Mouse (Mus musculus) megakaryocyte-erythroid progenitor cell, adult 5-6 weeks (primary cell): ENCODE measurements around the gene Cda. TPM values are rescaled to one million over a fixed set of nuclear protein-coding genes. Genes with fewer than 3 reads are reported as not detected.

Experiments used
- ATAC-seq: replicated peaks from 2 replicates; pipeline ENCODE4 v1.8.0; 2016; ENCODE audit warnings: mild to moderate bottlenecking, inconsistent platforms; ENCODE audit not compliant: severe bottlenecking, poor library complexity, low FRiP score, low TSS enrichment
- total RNA-seq, 2 experiments: library from RNA; stranded (forward) in 1 of 2; stranded (reverse) in 1 of 2; fragments of 200-1000, 215-1000 nt in 1 of 2; fragments of >200 nt in 1 of 2; fragmentation: Nextera tagmentation in 1 of 2; gene quantifications; 2 replicates each; pipeline ENCODE4 v1.2.3; 2014 to 2017

The Cda gene
- total RNA-seq, 2 experiments from 2014 or later: 2.6 TPM; not detected in 1

GRCm38 (mm10) chr4:138370996-138371516, 3.3 kb upstream of the Cda start:
- no peak for ATAC-seq

DNA sequence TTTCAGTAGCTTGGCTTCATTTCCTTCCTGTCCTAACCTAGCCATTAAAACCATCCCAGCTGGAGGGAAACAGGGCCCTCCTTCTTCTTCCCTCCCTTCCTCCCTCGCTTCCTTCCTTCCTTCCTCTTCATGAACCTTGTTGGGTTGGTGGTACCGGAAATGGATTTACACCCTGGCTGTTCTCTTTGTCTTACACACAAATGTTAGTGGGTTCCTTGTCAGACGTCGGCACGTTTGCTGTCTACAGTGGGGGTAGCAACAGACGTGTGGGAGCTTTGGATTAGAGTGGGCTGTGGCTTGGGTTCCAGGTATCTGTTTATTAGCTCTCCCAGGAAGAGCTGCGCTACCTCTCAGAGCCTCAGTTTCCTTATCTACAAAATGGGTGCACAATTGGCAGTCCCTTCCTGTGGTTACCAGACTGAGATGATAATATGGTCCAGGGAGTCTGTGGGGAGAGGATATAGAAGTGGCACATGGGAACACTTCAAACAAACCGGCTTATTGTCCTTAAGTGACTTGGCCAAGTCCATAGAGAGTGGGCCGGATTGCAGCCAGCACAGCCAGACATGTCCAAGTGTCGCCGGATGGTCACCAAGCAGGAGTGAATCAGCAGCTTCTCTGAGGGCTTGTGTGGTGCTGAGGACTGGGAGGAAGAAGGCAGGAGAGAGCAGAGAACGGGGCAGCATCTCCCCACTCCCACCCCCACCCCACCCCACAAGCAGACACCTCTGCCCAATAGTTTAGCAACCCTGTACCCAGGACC, 887 bp upstream of the Cda start:
- ATAC-seq: peak; percentile 31; the same call in 1 of the 2 replicates

DNA sequence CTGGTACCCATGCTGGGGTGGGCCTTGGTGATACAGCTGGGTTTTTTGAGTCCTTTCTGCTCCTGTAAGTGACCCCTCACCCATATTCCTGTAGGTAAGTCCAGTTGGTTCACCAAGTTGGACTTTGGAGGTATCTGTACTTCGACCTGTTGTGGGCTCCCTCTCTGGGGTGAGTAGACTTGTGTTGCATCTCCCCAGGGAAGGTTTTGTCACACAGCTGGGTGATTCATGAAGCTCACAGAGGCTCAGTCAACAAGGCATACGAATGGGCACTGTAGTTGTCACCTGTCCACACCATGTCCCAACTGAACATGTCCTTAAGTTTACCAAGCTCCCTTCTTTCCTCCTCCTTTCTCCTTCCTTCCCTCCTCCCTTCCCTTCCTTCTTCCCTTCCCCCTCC, 1.2 kb downstream of the Cda start:
- ATAC-seq: no peak

DNA sequence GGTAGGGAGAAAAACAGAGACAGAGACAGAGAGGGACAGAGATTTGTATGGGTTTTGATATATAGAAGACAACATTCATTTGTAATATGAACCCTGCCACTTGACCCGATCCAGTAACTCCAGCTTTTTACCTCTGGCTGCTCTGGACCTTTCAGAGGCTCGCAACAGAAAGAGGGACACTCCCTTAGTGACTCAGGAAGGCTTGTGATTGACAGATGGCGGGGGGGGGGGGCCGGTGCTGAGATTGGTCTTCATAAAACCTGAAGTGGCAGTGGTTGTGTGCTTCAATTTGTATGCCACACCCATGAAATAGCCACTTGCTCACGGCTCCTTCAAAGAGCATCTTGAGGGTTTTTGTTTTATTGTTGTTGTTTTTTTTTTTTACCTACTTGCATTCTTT, 4.3 kb downstream of the Cda start:
- ATAC-seq: no peak

GRCm38 (mm10) chr4:138362883-138363282, 4.9 kb downstream of the Cda start:
- no peak for ATAC-seq

DNA sequence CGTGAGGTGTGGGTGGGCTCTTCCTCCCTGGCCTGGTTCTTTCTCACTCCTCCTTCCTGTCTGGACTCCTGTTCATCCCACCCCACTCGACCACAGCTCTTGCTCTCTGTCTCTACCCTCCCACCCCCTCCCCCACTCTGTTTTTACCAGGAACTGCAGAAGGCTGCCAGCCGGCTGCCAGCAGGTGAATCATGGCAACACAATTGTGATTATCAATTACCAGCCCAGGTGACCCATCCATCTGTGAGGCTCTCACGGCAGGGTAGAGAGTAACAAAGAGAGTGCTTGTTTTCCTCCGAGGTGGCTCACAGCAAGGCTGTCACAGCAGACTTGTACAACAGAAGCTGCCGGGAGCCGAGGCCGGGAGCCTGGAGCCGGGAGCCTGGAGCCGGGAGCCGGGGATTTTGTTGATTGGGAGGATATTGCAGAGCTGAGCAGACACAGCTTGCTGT, 6.4 kb downstream of the Cda start:
- no peak for ATAC-seq

DNA sequence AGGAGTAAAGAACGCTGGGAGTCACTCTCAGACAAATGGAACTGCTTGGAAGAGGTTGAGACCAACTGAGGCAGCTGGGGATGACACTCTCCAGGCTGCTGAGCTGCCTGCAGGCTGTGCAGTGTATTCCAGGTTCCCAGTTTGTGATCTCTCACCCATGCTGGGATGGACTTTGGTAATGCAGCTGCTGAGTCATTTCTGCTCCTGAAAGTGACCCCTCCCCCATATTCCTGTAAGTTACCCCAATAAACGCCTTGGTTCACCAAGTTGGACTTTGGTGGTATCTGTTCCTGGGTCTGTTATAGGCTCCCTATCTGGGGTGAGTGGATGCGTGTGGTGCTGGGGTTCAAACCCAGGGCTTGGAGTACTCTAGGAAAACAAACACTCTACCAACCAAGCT, 9.6 kb downstream of the Cda start:
- no peak for ATAC-seq

DNA sequence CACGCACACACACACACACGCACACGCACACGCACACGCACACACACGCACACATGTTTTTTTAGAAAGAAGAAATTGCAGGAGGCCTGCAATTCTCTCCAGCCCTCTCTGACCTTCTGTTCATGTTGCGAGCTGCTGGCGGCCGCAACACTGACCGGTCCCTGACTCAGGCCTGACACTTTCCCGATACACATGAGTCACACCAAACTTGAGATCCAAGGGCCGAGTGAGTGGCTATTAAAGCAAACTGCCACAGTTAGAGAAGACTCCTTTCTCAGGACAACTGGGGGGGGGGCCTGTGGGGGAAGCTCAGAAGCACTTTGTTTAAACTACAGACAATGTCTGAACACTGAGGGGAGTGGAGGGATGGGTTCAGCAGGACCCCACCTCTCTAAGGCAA, 11.2 kb downstream of the Cda start:
- ATAC-seq: no peak

DNA sequence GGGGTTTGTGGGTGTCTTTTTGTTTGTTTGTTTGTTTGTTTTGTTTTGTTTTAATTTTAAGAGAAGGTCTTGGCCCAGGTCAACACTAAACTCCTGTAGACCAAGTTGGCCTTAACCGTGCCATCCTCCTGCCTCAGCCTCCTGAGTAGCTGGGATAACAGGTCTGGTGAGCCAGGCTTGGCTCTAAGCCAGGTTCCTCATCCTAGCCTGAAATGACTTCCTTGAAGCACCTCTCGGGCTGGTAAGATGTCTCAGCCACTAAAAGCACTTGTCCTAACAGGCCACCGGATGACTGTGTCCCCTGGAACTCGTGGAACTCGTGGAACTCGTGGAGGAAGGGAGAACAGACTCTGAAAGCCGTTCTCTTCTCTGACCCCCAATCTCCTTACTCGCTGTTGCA, 11.7 kb downstream of the Cda start:
- no peak for ATAC-seq

- no peak for ATAC-seq
These were observed 12.3 kb downstream of the Cda start for GRCm38 (mm10) chr4:138355496-138355895.

DNA sequence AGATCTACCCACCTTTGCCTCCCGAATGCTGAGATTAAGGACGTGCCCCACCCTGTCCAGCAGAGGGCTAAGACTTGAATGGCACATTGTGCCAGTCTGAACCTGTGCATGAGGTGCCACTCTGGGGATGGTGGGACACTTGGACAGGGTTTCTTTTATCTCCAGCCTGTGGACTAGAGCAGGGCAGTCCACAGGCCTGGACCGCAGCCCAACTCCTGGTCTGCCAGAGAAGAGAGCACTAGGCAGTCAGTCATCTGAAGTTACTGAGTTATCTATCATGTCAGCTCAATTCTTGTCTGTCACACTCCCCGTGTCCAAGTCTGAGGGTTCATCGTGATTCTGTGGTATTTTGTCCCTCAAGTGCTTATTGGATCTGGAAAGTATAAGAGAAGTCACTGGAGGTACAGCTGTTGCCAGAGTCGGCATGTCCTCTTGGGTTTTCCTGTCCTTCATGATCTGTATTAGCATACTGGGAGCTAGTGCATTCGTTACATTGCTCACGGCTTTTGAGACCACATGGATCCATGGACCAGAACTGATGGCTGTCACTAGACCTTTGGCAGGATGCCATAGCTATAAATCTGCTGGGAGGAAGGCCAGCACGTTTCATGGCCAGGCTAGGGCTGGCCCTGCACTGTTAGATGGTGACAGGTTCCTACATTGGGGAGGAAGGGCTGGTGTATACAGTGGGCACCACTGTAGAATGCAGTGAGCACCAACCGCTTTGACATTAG, 14.2 kb downstream of the Cda start:
- ATAC-seq: 0 out of 2 replicates have a peak, but pooled peaks have one; percentile 19

DNA sequence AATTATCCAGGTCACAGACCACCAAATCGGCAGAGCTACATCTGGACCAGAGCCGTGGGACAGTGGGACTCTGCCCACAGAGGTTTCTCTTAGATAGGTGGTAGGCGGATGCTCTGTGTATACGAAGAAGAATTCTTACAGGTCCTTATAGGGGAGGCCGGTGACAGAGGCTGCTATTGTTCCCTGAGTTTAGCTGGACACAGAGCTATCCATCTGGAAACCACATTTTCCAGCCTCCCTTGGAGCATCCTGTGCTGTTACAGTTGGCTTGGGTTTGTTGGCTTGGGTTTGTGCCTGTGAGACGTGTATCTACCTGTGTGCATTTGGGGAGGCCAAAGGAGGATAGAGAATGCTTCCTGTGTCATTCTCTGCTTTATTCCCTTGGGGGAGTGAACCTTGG, 15.1 kb downstream of the Cda start:
- ATAC-seq: no peak

DNA sequence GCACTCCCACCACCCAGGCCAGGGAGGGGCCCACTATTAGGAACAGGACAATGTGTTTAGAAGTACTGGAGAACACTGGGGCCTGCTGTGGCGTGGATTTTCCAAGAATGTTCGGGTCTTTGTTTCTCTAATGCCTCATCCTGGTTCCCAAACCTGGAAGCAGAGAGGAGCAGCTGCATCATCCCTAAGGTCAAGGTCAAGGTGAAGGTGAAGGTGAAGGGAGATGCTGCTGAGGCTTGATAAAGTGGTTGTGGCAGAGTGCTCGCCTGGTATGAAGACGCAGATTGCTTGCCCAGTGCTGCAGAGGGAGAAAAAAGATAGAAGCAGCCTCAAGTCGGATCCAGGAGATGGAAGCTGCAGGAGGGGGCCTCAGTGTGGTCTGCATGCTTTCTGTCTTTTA, 16.0 kb downstream of the Cda start:
- no peak for ATAC-seq

- no peak for ATAC-seq
These were observed 19.1 kb downstream of the Cda start for GRCm38 (mm10) chr4:138348716-138349115.

DNA sequence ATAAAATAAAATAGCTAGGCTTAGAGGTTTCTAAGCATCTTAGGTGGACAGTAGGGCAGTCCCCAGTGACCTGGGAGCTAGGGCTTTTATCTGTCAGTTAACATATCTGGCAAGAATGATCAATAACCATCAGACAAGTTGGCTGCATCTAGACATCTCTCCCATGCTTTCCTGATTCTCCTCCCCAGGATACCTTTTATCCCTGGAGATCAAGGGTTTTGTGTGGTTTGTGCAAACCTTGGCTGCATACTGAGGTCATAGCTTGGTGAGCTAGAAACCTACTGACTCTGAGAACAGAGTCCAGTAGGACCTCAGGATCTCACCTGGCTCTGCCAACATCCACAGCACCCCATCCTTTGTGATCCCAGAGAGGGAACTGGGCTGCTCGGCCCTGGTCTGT, 20.5 kb downstream of the Cda start:
- ATAC-seq: no peak

GRCm38 (mm10) chr4:138344891-138345545, 22.8 kb downstream of the Cda start:
- ATAC-seq: no peak

DNA sequence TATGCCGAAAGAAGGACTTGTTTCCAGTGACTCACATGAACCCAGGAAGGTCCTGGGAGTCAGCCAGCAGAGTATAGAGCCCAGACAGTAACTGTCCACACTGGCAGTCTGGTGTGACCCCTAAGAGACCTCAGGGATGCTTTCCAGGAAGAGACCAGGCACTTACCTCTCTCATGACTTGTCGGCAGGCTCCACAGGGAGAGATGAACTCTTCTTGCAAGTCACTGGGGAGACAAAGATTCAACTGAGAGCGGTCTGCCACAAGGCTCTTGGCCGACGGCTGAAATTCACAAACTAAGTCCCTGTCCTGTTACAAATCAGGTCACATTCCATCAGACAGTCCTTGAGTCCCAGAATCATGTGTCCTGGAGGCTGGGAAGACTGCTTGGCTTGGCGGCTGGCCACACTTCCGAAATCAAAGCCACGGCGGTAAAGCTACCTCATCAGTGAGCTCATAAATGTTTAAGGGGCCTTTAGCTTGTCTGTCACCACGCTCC, 24.4 kb downstream of the Cda start:
- ATAC-seq: no peak

GRCm38 (mm10) chr4:138342778-138343177, 25.0 kb downstream of the Cda start:
- ATAC-seq: no peak

- ATAC-seq: no peak
These were observed 25.7 kb downstream of the Cda start for GRCm38 (mm10) chr4:138342048-138342447.

- ATAC-seq: no peak
These were observed 26.4 kb downstream of the Cda start for GRCm38 (mm10) chr4:138341393-138341792.
